Mouse (Mus musculus): ENCODE measurements around the gene Fzd10. TPM values are rescaled to one million over a fixed set of nuclear protein-coding genes. Genes with fewer than 3 reads are reported as not detected.

Fzd10 gene
- total and polyA plus RNA-seq, 2 experiments: not detected

- TF ChIP-seq POLR2A (IDR thresholded peaks at IDR 0.05; ENCODE audit: extremely low read depth, insufficient read depth, low read length) (no peak), CTCF (IDR thresholded peaks at IDR 0.05; ENCODE audit: low read depth, low read length) (no peak)
- WGBS: 15% methylated on average over 14 of the region's 14 CpGs
- H3K4me1 ChIP-seq (ENCODE audit: control insufficient read depth, insufficient read depth, low read length): no peaks in the 10 kb centered on the region
- H3K4me3 ChIP-seq (ENCODE audit: insufficient read depth, low read depth, low read length): no peak overlapping the region
- no peaks in the 10 kb centered on the region for H3K27me3 ChIP-seq (ENCODE audit: control insufficient read depth, insufficient read depth, low read length)
- no peak for DNase-seq (ENCODE audit: extremely low read depth, low read depth, low spot score)
- no peak overlapping the region for H3K9ac ChIP-seq (ENCODE audit: low read depth, low read length)
- H3K36me3 ChIP-seq (ENCODE audit: control insufficient read depth, insufficient read depth, low read length): no peaks in the 10 kb centered on the region
- no peaks in the 10 kb centered on the region for H3K79me2 ChIP-seq (ENCODE audit: control insufficient read depth, insufficient read depth, low read length)
- no peak overlapping the region for H3K27ac ChIP-seq (replicated peaks; ENCODE audit: insufficient read depth, low read depth, low read length)
Measured at GRCm38 (mm10) chr5:128606596-128606995, 6.0 kb downstream of the Fzd10 start.

GRCm38 (mm10) chr5:128609091-128609490, 8.4 kb downstream of the Fzd10 start:
- H3K4me3 ChIP-seq (ENCODE audit: insufficient read depth, low read depth, low read length): no peak overlapping the region
- DNase-seq (ENCODE audit: extremely low read depth, low read depth, low spot score): no peak
- TF ChIP-seq POLR2A (IDR thresholded peaks at IDR 0.05; ENCODE audit: extremely low read depth, insufficient read depth, low read length) (no peak), CTCF (IDR thresholded peaks at IDR 0.05; ENCODE audit: low read depth, low read length) (no peak)
- WGBS: 79% methylated on average over 7 of the region's 7 CpGs
- H3K79me2 ChIP-seq (ENCODE audit: control insufficient read depth, insufficient read depth, low read length): no peaks in the 10 kb centered on the region
- no peak overlapping the region for H3K27ac ChIP-seq (replicated peaks; ENCODE audit: insufficient read depth, low read depth, low read length)
- H3K4me1 ChIP-seq (ENCODE audit: control insufficient read depth, insufficient read depth, low read length): no peaks in the 10 kb centered on the region
- H3K27me3 ChIP-seq (ENCODE audit: control insufficient read depth, insufficient read depth, low read length): no peaks in the 10 kb centered on the region
- H3K36me3 ChIP-seq (ENCODE audit: control insufficient read depth, insufficient read depth, low read length): no peaks in the 10 kb centered on the region
- no peak overlapping the region for H3K9ac ChIP-seq (ENCODE audit: low read depth, low read length)

- no peaks in the 10 kb centered on the region for H3K4me1 ChIP-seq (ENCODE audit: control insufficient read depth, insufficient read depth, low read length)
- no peak overlapping the region for H3K9ac ChIP-seq (ENCODE audit: low read depth, low read length)
- TF ChIP-seq CTCF (IDR thresholded peaks at IDR 0.05; ENCODE audit: low read depth, low read length): no peak
- H3K79me2 ChIP-seq (ENCODE audit: control insufficient read depth, insufficient read depth, low read length): no peaks in the 10 kb centered on the region
- no peaks in the 10 kb centered on the region for H3K36me3 ChIP-seq (ENCODE audit: control insufficient read depth, insufficient read depth, low read length)
- no peak overlapping the region for H3K27ac ChIP-seq (replicated peaks; ENCODE audit: insufficient read depth, low read depth, low read length)
- H3K27me3 ChIP-seq (ENCODE audit: control insufficient read depth, insufficient read depth, low read length): no peaks in the 10 kb centered on the region
- WGBS: 22% methylated on average over 9 of the region's 9 CpGs
- no peak for DNase-seq (ENCODE audit: extremely low read depth, low read depth, low spot score)
- no peak overlapping the region for H3K4me3 ChIP-seq (ENCODE audit: insufficient read depth, low read depth, low read length)
Measured at GRCm38 (mm10) chr5:128617621-128618020, 17.0 kb downstream of the Fzd10 start.

GRCm38 (mm10) chr5:128619987-128620386, 19.3 kb downstream of the Fzd10 start:
- Histone ChIP-seq H3K4me3 (ENCODE audit: insufficient read depth, low read depth, low read length) (no peak overlapping the region), H3K4me1 (ENCODE audit: control insufficient read depth, insufficient read depth, low read length) (no peaks in the 10 kb centered on the region), H3K9ac (ENCODE audit: low read depth, low read length) (no peak overlapping the region), H3K27me3 (ENCODE audit: control insufficient read depth, insufficient read depth, low read length) (no peaks in the 10 kb centered on the region), H3K79me2 (ENCODE audit: control insufficient read depth, insufficient read depth, low read length) (no peaks in the 10 kb centered on the region), H3K27ac (replicated peaks; ENCODE audit: insufficient read depth, low read depth, low read length) (no peak overlapping the region), H3K36me3 (ENCODE audit: control insufficient read depth, insufficient read depth, low read length) (no peaks in the 10 kb centered on the region)
- DNase-seq (ENCODE audit: extremely low read depth, low read depth, low spot score): no peak
- 54% methylated on average over 8 of the region's 8 CpGs for WGBS
- TF ChIP-seq POLR2A (IDR thresholded peaks at IDR 0.05; ENCODE audit: extremely low read depth, insufficient read depth, low read length): no peak
- TF ChIP-seq CTCF (IDR thresholded peaks at IDR 0.05; ENCODE audit: low read depth, low read length): no peak

- Histone ChIP-seq H3K4me3 (ENCODE audit: insufficient read depth, low read depth, low read length) (no peak overlapping the region), H3K27me3 (ENCODE audit: control insufficient read depth, insufficient read depth, low read length) (no peaks in the 10 kb centered on the region), H3K9ac (ENCODE audit: low read depth, low read length) (no peak overlapping the region), H3K79me2 (ENCODE audit: control insufficient read depth, insufficient read depth, low read length) (no peaks in the 10 kb centered on the region), H3K27ac (replicated peaks; ENCODE audit: insufficient read depth, low read depth, low read length) (no peak overlapping the region), H3K4me1 (ENCODE audit: control insufficient read depth, insufficient read depth, low read length) (no peaks in the 10 kb centered on the region), H3K36me3 (ENCODE audit: control insufficient read depth, insufficient read depth, low read length) (no peaks in the 10 kb centered on the region)
- 10% methylated on average over 9 of the region's 9 CpGs for WGBS
- DNase-seq (ENCODE audit: extremely low read depth, low read depth, low spot score): no peak
- TF ChIP-seq POLR2A (IDR thresholded peaks at IDR 0.05; ENCODE audit: extremely low read depth, insufficient read depth, low read length) (no peak), CTCF (IDR thresholded peaks at IDR 0.05; ENCODE audit: low read depth, low read length) (no peak)
Measured at GRCm38 (mm10) chr5:128620408-128620807, 19.8 kb downstream of the Fzd10 start.

GRCm38 (mm10) chr5:128627763-128628162, 27.1 kb downstream of the Fzd10 start:
- Histone ChIP-seq H3K4me3 (ENCODE audit: insufficient read depth, low read depth, low read length) (no peak overlapping the region), H3K27me3 (ENCODE audit: control insufficient read depth, insufficient read depth, low read length) (no peaks in the 10 kb centered on the region), H3K27ac (replicated peaks; ENCODE audit: insufficient read depth, low read depth, low read length) (no peak overlapping the region), H3K9ac (ENCODE audit: low read depth, low read length) (no peak overlapping the region), H3K4me1 (ENCODE audit: control insufficient read depth, insufficient read depth, low read length) (no peaks in the 10 kb centered on the region), H3K36me3 (ENCODE audit: control insufficient read depth, insufficient read depth, low read length) (no peaks in the 10 kb centered on the region), H3K79me2 (ENCODE audit: control insufficient read depth, insufficient read depth, low read length) (no peaks in the 10 kb centered on the region)
- no peak for TF ChIP-seq CTCF (IDR thresholded peaks at IDR 0.05; ENCODE audit: low read depth, low read length)
- TF ChIP-seq POLR2A (IDR thresholded peaks at IDR 0.05; ENCODE audit: extremely low read depth, insufficient read depth, low read length): no peak
- DNase-seq (ENCODE audit: extremely low read depth, low read depth, low spot score): no peak
- 52% methylated on average over 5 of the region's 5 CpGs for WGBS

All from liver, adult 2 months (tissue).